In the genomic region with DNA sequence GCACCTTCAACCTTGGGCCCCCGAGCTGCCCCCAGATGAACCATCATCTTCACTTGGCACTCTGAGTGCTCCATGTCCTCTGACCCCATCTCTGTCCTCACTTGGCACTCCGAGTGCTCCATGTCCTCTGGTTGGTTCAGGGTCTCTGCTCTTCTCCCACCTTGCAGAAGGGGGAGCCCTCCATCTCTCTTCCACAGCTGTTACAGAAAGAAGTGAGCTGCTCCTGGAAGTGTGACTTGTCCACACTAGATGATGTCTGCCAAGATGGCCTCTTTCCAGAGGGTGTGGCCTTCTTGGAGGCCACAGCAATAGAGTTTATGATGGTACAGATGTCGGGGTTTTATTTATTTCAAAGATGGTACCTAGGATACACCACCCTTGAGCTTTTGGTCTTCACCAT, we compare ENCODE assay signal across 9 mouse cellular contexts. TPM values are rescaled to one million over a fixed set of nuclear protein-coding genes. Genes with fewer than 3 reads are reported as not detected.
A peak's percentile ranks its signal among the peaks of the same experiment; 100 is the strongest.
DNase-seq lines count a peak whose midpoint lies in the region; ATAC-seq and TF ChIP-seq lines count a peak whose summit lies in the region.
"Had no signal": no experiment of that assay in that cellular context is flagged by ENCODE, and none has a peak within 500 bp of the region (broad histone marks: within the 10 kb centered on the region; RNA-seq: fewer than 3 reads in every experiment).

No protein-coding gene starts in this region.

- peak; percentile 66 for DNase-seq in kidney, adult 2 months
- peak; percentile 74 for DNase-seq in adipocyte (ENCODE audit: low spot score)
- peak; percentile 45 for DNase-seq in heart, postnatal 0 days (ENCODE audit: low spot score)
- peak; percentile 24 for DNase-seq in ovary, postnatal 14 days (ENCODE audit: low spot score)
- no peak for DNase-seq in spleen, adult 18-20 months
- DNase-seq in layer of hippocampus, postnatal 25 days (ENCODE audit: extremely low spot score in 1 of 2, low spot score in 1 of 2) = no peak

- no peak for TF ChIP-seq POLR2A in kidney, adult 2 months (IDR thresholded peaks at IDR 0.05; ENCODE audit: low read depth, low read length)

- H3K4me3 ChIP-seq in kidney, adult 2 months (ENCODE audit: insufficient read depth, low read depth, low read length) = no peak overlapping the region
- H3K4me3 ChIP-seq in kidney, embryonic 14.5 days (ENCODE audit: low read length) = no peak overlapping the region
- no peak overlapping the region for H3K4me3 ChIP-seq in heart, postnatal 0 days (ENCODE audit: low read depth, low read length)
- H3K4me3 ChIP-seq in midbrain, embryonic 15.5 days = no peak overlapping the region
- H3K4me3 ChIP-seq: neural tube, embryonic 12.5 days had no signal

- H3K36me3 ChIP-seq in kidney, adult 2 months (ENCODE audit: control insufficient read depth, insufficient read depth, low read length) = no peaks in the 10 kb centered on the region
- no peaks in the 10 kb centered on the region for H3K36me3 ChIP-seq in kidney, embryonic 14.5 days (ENCODE audit: control insufficient read depth, insufficient read depth, low read length)
- no peaks in the 10 kb centered on the region for H3K36me3 ChIP-seq in heart, postnatal 0 days (replicated peaks; ENCODE audit: control insufficient read depth, insufficient read depth, low read length)
- H3K36me3 ChIP-seq in midbrain, embryonic 15.5 days (replicated peaks) = no peaks in the 10 kb centered on the region
- H3K36me3 ChIP-seq: neural tube, embryonic 12.5 days had no signal

- ATAC-seq in kidney, embryonic 14.5 days (ENCODE audit: low FRiP score, low TSS enrichment) = no peak
- peak; percentile 31; the same call in 1 of the 2 replicates for ATAC-seq in heart, postnatal 0 days (ENCODE audit: insufficient read depth, low read depth)
- no peak for ATAC-seq in midbrain, embryonic 15.5 days (replicated peaks)

- H3K27ac ChIP-seq in kidney, adult 2 months (ENCODE audit: insufficient read depth, low read depth, low read length) = no peak overlapping the region
- H3K27ac ChIP-seq in kidney, embryonic 14.5 days (ENCODE audit: low read depth, low read length) = no peak overlapping the region
- no peak overlapping the region for H3K27ac ChIP-seq in heart, postnatal 0 days (ENCODE audit: low read depth)
- H3K27ac ChIP-seq in midbrain, embryonic 15.5 days = no peak overlapping the region
- H3K27ac ChIP-seq: neural tube, embryonic 12.5 days had no signal

- no peak overlapping the region for H3K4me2 ChIP-seq in kidney, embryonic 14.5 days (replicated peaks; ENCODE audit: low read depth, low read length)
- H3K4me2 ChIP-seq in heart, postnatal 0 days (ENCODE audit: low read depth, low read length) = no peak overlapping the region
- H3K4me2 ChIP-seq in midbrain, embryonic 15.5 days = no peak overlapping the region
- H3K4me2 ChIP-seq: neural tube, embryonic 12.5 days had no signal

- TF ChIP-seq CTCF in kidney, adult 2 months (conservative IDR thresholded peaks at IDR 0.05; ENCODE audit: insufficient read depth, insufficient read length, low read depth, low read length) = peak; percentile 61
- peak; percentile 60 for TF ChIP-seq CTCF in heart, postnatal 0 days (IDR thresholded peaks at IDR 0.05; ENCODE audit: low read depth)

- no peaks in the 10 kb centered on the region for H3K27me3 ChIP-seq in kidney, adult 2 months (replicated peaks; ENCODE audit: control insufficient read depth, insufficient read depth, low read length)
- no peaks in the 10 kb centered on the region for H3K27me3 ChIP-seq in kidney, embryonic 14.5 days (ENCODE audit: control insufficient read depth, insufficient read depth, low read length)
- 0 out of 2 replicates have a peak, but pooled peaks cover 2% of the 10 kb centered on the region for H3K27me3 ChIP-seq in heart, postnatal 0 days (ENCODE audit: control insufficient read depth, insufficient read depth, low read length)
- H3K27me3 ChIP-seq in midbrain, embryonic 15.5 days (replicated peaks) = no peaks in the 10 kb centered on the region
- H3K27me3 ChIP-seq: neural tube, embryonic 12.5 days had no signal

- H3K9me3 ChIP-seq in kidney, embryonic 14.5 days (ENCODE audit: control insufficient read depth, low read length) = no peaks in the 10 kb centered on the region
- H3K9me3 ChIP-seq in heart, postnatal 0 days (replicated peaks; ENCODE audit: control insufficient read depth, low read length) = no peaks in the 10 kb centered on the region
- no peaks in the 10 kb centered on the region for H3K9me3 ChIP-seq in midbrain, embryonic 15.5 days
- H3K9me3 ChIP-seq: neural tube, embryonic 12.5 days had no signal

- peaks cover 29% of the 10 kb centered on the region for H3K4me1 ChIP-seq in kidney, adult 2 months (ENCODE audit: control insufficient read depth, insufficient read depth, low read length)
- H3K4me1 ChIP-seq in kidney, embryonic 14.5 days (ENCODE audit: control insufficient read depth, insufficient read depth, low read length) = peaks cover 8% of the 10 kb centered on the region
- H3K4me1 ChIP-seq in heart, postnatal 0 days (ENCODE audit: control insufficient read depth, insufficient read depth) = no peaks in the 10 kb centered on the region
- H3K4me1 ChIP-seq in midbrain, embryonic 15.5 days = no peaks in the 10 kb centered on the region

- no peak overlapping the region for H3K9ac ChIP-seq in kidney, embryonic 14.5 days (ENCODE audit: low read depth, low read length)
- no peak overlapping the region for H3K9ac ChIP-seq in heart, postnatal 0 days (replicated peaks; ENCODE audit: low read depth, low read length)
- H3K9ac ChIP-seq in midbrain, embryonic 15.5 days = no peak overlapping the region
- H3K9ac ChIP-seq: neural tube, embryonic 12.5 days had no signal

- 47% methylated on average over 3 of the region's 3 CpGs for WGBS in kidney, adult 2 months
- 85% methylated on average over 3 of the region's 3 CpGs for WGBS in kidney, embryonic 14.5 days
- WGBS in heart, postnatal 0 days = 62% methylated on average over 3 of the region's 3 CpGs
- WGBS in midbrain, embryonic 15.5 days = 85% methylated on average over 3 of the region's 3 CpGs

- no peak for TF ChIP-seq EP300 in heart, postnatal 0 days (IDR thresholded peaks at IDR 0.05; ENCODE audit: low read depth)

RNA-seq across cellular contexts. Expression of a gene that starts 38.8 kb away (rescaled TPM):
- polyA plus RNA-seq in kidney, adult 2 months (2012; rRNA removed) = 0.08 and 0.17 TPM in 2 replicates
- not detected in 2 replicates for polyA plus RNA-seq in kidney, embryonic 14.5 days (2014; fragmentation: Nextera tagmentation; extraction: Ambion mirVana)
- not detected in 2 replicates for total RNA-seq in heart, postnatal 0 days (2014; rRNA removed; ENCODE audit: low replicate concordance)
- polyA plus RNA-seq in heart, postnatal 0 days (2015; fragmentation: Nextera tagmentation; extraction: Ambion mirVana) = not detected in 2 replicates
- polyA plus RNA-seq in midbrain, embryonic 15.5 days (2015; fragmentation: Nextera tagmentation; extraction: Ambion mirVana) = 36.3 and 38.0 TPM in 2 replicates
- 10 to 100 TPM; 35.6 to 39.5 TPM for total RNA-seq in layer of hippocampus, postnatal 25 days (2021)

Comparison
In these comparisons a context has a peak if more than half of its experiments do, and no peak if none do; other contexts are left out.
1. DNase-seq: peak in kidney, adult 2 months (single experiment), adipocyte (single experiment), heart, postnatal 0 days (single experiment) and ovary, postnatal 14 days (single experiment); none in spleen, adult 18-20 months (0 of 2) and layer of hippocampus, postnatal 25 days (0 of 2).
2. RNA of a gene that starts 38.8 kb away (polyA plus RNA-seq): 36.3 to 38.0 TPM in midbrain, embryonic 15.5 days; 0.08 to 0.17 TPM in kidney, adult 2 months, not detected in kidney, embryonic 14.5 days and not detected in heart, postnatal 0 days; every median in the first group is over 10 times any median in the second.